Mouse (Mus musculus): ENCODE results near the gene F830045P16Rik. TPM values are rescaled to one million over a fixed set of nuclear protein-coding genes. Genes with fewer than 3 reads are reported as not detected.

Gene F830045P16Rik
- polyA plus RNA-seq, 1 experiment from 2014 or later, result not detected

DNA sequence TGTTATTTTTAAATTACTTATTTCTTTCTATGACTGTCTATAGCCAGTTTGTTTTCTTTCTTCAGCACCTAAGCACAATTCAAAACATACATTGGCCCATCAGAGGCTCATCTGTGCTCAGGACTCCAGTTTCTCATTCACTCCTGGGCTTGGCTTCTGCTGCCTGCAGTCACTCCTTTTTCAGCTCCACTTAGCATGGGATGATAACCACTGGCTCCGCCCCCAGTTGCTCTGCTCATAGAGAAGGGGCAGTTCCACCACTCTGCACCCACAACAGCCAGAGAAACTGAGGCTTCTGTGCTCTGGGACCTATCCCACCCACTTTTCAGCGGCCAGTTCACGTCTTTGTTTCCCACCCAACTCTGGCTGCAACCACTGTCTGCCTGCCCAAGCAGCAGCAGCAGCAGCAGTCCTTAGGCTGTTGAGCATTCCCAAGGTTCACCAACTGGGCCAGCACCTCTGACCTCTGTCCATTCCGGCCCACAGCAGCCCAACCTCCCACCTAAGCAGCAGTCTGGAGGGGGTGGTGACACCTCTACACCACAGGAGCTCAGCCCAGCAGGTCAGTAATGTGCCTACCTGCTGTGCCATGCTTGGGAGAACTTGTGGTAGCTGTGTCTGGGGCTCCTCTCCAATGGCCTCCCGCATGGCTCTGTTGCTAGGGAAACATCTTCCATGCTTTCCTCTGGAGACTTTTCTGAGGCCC is 1.4 kb downstream of the F830045P16Rik start:
- no peaks in the 10 kb centered on the region for H3K4me1 ChIP-seq (ENCODE audit: insufficient read depth)
- DNase-seq (no peak), ATAC-seq (ENCODE audit: insufficient read depth) (no peak)
- no peak overlapping the region for H3K9ac ChIP-seq
- 34% methylated on average over 5 of the region's 5 CpGs for WGBS
- H3K27ac ChIP-seq (ENCODE audit: low read depth), result no peak overlapping the region
- no peak for TF ChIP-seq CTCF (IDR thresholded peaks at IDR 0.05; ENCODE audit: low read depth)
- no peak overlapping the region for H3K4me2 ChIP-seq
- H3K36me3 ChIP-seq (ENCODE audit: insufficient read depth), result no peaks in the 10 kb centered on the region
- H3K27me3 ChIP-seq (ENCODE audit: insufficient read depth, low read length), result no peaks in the 10 kb centered on the region
- H3K9me3 ChIP-seq (ENCODE audit: low read depth, low read length), result no peaks in the 10 kb centered on the region
- no peak overlapping the region for H3K4me3 ChIP-seq (ENCODE audit: low read depth, low read length)

DNA sequence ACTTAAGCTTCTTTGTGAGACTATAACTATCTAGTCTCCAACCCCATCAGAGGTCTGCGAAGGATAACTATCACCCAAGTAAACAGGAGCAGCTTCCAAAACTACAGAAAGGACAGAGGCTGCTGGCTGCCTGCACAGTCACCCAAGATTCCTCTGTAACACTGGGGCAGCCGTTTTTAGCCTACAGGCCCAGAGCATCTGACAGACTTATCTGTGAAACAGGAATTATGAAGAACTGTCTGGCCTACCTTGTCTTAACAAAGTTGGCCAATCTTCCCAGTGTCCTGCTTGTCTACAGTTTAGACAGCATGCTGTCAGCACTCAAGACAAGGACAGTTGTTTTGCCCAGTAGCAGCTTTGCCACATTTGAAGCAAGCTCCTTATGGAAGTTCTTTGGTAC is 4.5 kb downstream of the F830045P16Rik start:
- no peak for ATAC-seq (ENCODE audit: insufficient read depth)
- H3K4me1 ChIP-seq (ENCODE audit: insufficient read depth), result no peaks in the 10 kb centered on the region
- no peaks in the 10 kb centered on the region for H3K9me3 ChIP-seq (ENCODE audit: low read depth, low read length)
- no peak overlapping the region for H3K9ac ChIP-seq
- TF ChIP-seq CTCF (IDR thresholded peaks at IDR 0.05; ENCODE audit: low read depth), result no peak
- 58% methylated on average over 2 of the region's 2 CpGs for WGBS
- no peak overlapping the region for H3K4me3 ChIP-seq (ENCODE audit: low read depth, low read length)
- no peak overlapping the region for H3K27ac ChIP-seq (ENCODE audit: low read depth)
- no peak for DNase-seq
- no peaks in the 10 kb centered on the region for H3K36me3 ChIP-seq (ENCODE audit: insufficient read depth)
- H3K27me3 ChIP-seq (ENCODE audit: insufficient read depth, low read length), result no peaks in the 10 kb centered on the region
- no peak overlapping the region for H3K4me2 ChIP-seq

DNA sequence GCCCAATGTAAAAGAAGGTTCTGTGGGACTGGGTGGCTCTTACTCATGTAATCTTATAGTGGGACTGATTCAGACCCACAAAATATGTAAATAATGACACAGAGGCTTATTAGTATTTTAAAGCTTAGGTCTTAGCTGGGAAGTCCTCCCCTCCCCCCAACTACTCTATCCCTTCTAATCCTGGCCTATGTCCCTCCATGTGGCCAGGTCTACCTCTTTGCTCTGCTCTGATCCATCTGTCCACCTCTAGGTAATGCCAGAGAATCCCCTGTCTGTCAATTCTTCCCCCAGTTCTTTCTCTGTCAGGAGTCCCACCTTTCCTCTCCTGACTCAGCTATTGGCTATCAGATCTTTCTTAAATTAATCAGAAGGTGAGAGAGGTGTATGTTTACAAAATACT is 5.3 kb downstream of the F830045P16Rik start:
- Histone ChIP-seq H3K4me2 (no peak overlapping the region), H3K27me3 (ENCODE audit: insufficient read depth, low read length) (no peaks in the 10 kb centered on the region), H3K4me3 (ENCODE audit: low read depth, low read length) (no peak overlapping the region), H3K9ac (no peak overlapping the region), H3K9me3 (ENCODE audit: low read depth, low read length) (no peaks in the 10 kb centered on the region), H3K27ac (ENCODE audit: low read depth) (no peak overlapping the region), H3K4me1 (ENCODE audit: insufficient read depth) (no peaks in the 10 kb centered on the region), H3K36me3 (ENCODE audit: insufficient read depth) (no peaks in the 10 kb centered on the region)
- DNase-seq (no peak), ATAC-seq (ENCODE audit: insufficient read depth) (no peak)
- TF ChIP-seq CTCF (IDR thresholded peaks at IDR 0.05; ENCODE audit: low read depth), result no peak

DNA sequence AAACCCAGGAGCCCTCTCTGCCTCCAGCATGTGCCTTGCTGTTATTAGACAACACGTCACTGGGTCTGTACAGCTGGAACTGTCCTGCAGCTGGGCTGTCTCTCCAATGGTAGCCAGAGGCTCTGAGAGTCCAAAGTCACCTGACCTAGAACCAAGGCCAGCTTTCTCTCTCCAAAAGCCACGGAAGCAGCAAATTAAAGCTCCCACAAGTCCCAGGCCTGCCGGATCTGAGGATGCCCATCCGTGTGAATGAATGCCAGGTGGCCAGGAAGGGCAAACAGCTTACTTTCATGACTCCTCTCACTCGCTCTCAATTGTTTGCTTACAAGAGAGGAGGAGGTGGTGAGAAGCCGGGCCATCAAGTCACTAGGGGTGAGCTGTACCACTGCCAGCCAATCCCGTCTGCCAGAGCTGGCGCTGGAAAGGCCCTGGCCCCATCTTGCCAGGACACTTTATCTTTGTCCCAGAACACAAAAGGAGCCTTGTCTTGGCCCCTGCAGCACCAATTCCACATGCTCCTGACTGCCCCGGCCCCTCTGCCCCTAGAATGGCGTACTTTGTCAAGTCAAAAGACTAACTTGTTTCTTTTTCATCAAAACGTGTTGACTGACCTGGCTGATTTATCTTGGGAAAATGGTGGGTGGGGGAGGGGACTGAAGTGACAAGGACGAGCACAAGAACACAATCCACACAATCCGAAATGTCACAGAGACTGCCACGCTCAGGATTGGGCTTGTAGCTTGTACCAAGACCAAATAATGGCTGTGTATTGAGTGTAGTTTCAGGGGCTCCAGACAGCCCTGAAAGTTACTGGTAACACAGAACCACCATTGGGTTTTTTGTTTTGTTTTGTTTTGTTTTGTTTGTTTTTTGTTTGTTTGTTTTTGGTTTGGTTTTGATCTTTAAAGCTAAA is 6.8 kb downstream of the F830045P16Rik start:
- 14% methylated on average over 14 of the region's 14 CpGs for WGBS

DNA sequence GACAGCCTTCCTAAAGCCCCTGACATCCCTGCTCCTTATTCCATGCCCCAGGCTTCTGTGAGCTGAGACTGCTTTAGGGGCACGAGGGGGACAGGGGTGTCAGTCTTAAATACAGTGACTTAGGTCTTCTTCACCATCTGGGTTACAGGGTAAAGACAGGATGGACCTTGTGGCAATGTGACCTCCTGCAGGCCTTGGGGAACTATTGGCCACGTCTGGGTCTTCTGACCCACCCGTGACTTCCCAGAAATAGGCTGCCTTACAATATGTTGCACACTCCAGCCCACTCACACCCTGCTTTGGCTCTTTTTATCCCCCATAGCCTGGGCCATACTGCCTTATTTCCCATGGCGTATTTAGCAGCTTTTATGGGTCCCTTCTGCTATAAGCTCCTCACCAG is 8.5 kb downstream of the F830045P16Rik start:
- no peak overlapping the region for H3K4me3 ChIP-seq (ENCODE audit: low read depth, low read length)
- no peak overlapping the region for H3K4me2 ChIP-seq
- DNase-seq, result no peak
- no peak overlapping the region for H3K27ac ChIP-seq (ENCODE audit: low read depth)
- no peaks in the 10 kb centered on the region for H3K4me1 ChIP-seq (ENCODE audit: insufficient read depth)
- no peak overlapping the region for H3K9ac ChIP-seq
- ATAC-seq (ENCODE audit: insufficient read depth), result no peak
- no peak for TF ChIP-seq CTCF (IDR thresholded peaks at IDR 0.05; ENCODE audit: low read depth)
- H3K27me3 ChIP-seq (ENCODE audit: insufficient read depth, low read length), result no peaks in the 10 kb centered on the region
- WGBS, result 78% methylated on average over 4 of the region's 4 CpGs
- no peaks in the 10 kb centered on the region for H3K9me3 ChIP-seq (ENCODE audit: low read depth, low read length)
- no peaks in the 10 kb centered on the region for H3K36me3 ChIP-seq (ENCODE audit: insufficient read depth)

More for the DNA sequence above, 6.8 kb downstream of the F830045P16Rik start:
- peak; percentile 68; the same call in 1 of the 2 replicates for ATAC-seq (ENCODE audit: insufficient read depth)
- no peaks in the 10 kb centered on the region for H3K27me3 ChIP-seq (ENCODE audit: insufficient read depth, low read length)
- H3K9ac ChIP-seq, result no peak overlapping the region
- H3K4me1 ChIP-seq (ENCODE audit: insufficient read depth), result no peaks in the 10 kb centered on the region
- H3K9me3 ChIP-seq (ENCODE audit: low read depth, low read length), result no peaks in the 10 kb centered on the region
- no peaks in the 10 kb centered on the region for H3K36me3 ChIP-seq (ENCODE audit: insufficient read depth)
- peak; percentile 40 for DNase-seq
- no peak for TF ChIP-seq CTCF (IDR thresholded peaks at IDR 0.05; ENCODE audit: low read depth)
- H3K27ac ChIP-seq (ENCODE audit: low read depth), result 0 out of 2 replicates have a peak overlapping the region, but pooled peaks have one; percentile 24
- H3K4me2 ChIP-seq, result no peak overlapping the region
- no peak overlapping the region for H3K4me3 ChIP-seq (ENCODE audit: low read depth, low read length)

DNA sequence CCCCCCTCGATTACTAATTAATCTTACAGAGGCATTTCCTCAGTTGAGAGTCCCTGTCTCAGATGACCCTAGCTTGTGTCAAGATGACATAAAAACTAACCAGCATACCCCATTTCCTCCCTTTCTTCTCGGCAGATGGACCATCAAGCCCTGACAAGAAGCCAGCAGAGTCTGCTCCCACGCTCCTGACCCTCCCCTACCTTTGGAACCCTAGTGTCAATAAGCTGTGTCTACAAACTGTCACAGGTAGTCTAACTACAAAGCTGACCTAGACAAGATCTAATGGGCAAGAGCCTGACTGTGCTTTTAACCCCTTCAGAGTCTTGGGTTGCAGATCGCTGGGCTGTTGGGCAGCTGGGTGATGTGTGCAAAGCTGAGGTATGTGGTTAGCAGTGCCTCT is 10.1 kb downstream of the F830045P16Rik start:
- no peak for ATAC-seq (ENCODE audit: insufficient read depth)

DNA sequence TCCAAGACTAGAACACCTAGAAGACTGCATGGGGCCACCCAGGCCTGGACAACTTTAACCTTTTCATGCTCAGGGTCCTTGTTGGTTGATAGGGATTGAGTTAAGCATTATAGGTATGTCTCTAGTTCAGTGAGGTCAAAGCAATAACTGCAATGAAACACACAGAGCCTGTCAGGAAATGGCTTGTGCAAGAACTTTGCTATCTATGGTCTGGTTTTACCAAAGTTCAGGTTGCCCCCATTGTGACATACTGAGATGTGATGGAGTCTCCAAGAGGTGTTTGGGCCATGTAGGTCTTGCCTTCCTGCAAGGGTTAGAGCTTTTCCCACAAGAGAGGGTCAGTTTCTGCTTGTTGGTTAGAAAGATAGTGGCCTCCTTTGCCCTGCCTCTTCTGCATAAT is 10.8 kb downstream of the F830045P16Rik start:
- H3K9ac ChIP-seq, result no peak overlapping the region
- no peak overlapping the region for H3K4me2 ChIP-seq
- ATAC-seq (ENCODE audit: insufficient read depth) (no peak), DNase-seq (no peak)
- TF ChIP-seq CTCF (IDR thresholded peaks at IDR 0.05; ENCODE audit: low read depth), result no peak
- H3K27ac ChIP-seq (ENCODE audit: low read depth), result no peak overlapping the region
- no peak overlapping the region for H3K4me3 ChIP-seq (ENCODE audit: low read depth, low read length)
- no peaks in the 10 kb centered on the region for H3K27me3 ChIP-seq (ENCODE audit: insufficient read depth, low read length)
- no peaks in the 10 kb centered on the region for H3K9me3 ChIP-seq (ENCODE audit: low read depth, low read length)
- no peaks in the 10 kb centered on the region for H3K4me1 ChIP-seq (ENCODE audit: insufficient read depth)
- no peaks in the 10 kb centered on the region for H3K36me3 ChIP-seq (ENCODE audit: insufficient read depth)

More for the DNA sequence above, 10.1 kb downstream of the F830045P16Rik start:
- 51% methylated on average over 4 of the region's 4 CpGs for WGBS
- Histone ChIP-seq H3K9ac (no peak overlapping the region), H3K27ac (ENCODE audit: low read depth) (no peak overlapping the region), H3K4me3 (ENCODE audit: low read depth, low read length) (no peak overlapping the region), H3K27me3 (ENCODE audit: insufficient read depth, low read length) (no peaks in the 10 kb centered on the region), H3K9me3 (ENCODE audit: low read depth, low read length) (no peaks in the 10 kb centered on the region), H3K4me2 (no peak overlapping the region), H3K36me3 (ENCODE audit: insufficient read depth) (no peaks in the 10 kb centered on the region), H3K4me1 (ENCODE audit: insufficient read depth) (no peaks in the 10 kb centered on the region)
- no peak for DNase-seq
- TF ChIP-seq CTCF (IDR thresholded peaks at IDR 0.05; ENCODE audit: low read depth), result no peak
